Mouse (Mus musculus) layer of hippocampus, adult 18-20 months (tissue): ENCODE measurements around the gene Tmem147. TPM values are rescaled to one million over a fixed set of nuclear protein-coding genes. Genes with fewer than 3 reads are reported as not detected.

Experiments used
- DNase-seq, 2 experiments: peaks; one replicate each; pipeline ENCODE4 v3.0.0; 2022; ENCODE audit warnings: low spot score in 2 of 2
- total RNA-seq, 2 experiments: library from RNA; stranded (reverse); gene quantifications; 2 replicates each; pipeline ENCODE4 v1.2.3; 2021

Tmem147 gene
- total RNA-seq, 2 experiments from 2014 or later: 109 TPM

DNA sequence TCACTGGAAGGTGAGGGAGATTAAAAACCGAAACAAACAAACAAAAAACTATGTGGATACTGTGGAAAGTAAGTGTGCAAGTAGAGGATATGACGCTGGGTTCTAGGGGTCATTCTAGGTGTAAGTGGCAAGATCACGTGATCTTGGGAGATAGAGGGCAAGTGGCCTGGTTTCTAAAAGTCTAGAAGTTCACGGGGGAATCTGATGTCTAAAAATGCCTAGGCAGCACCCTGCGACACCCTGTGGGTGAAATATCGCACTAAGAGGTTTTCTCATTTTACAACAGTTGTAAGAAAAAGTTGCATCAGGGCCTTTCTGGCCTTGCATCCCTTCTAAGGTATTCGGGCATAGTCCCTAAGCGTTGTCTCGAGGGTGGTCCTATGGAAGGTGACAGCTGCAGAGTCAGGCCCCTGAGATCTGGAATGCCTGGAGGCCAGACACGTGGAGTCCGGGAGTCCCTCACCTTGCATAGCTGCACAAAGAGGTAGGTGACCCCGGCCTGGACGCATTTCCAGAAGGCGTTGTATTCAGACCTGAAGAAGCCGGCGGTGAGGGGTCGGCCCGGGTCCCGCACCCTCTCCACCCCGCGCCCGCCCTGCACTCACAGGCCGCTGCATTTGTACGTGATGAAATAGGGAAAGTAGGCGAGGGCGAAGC is 473 bp downstream of the Tmem147 start:
- DNase-seq: peak in 1 of 2 experiments; percentile 13

- no peak for DNase-seq
Measured at GRCm38 (mm10) chr7:30728214-30728613, 1.1 kb downstream of the Tmem147 start.

- no peak for DNase-seq
Measured at GRCm38 (mm10) chr7:30723274-30723953, 5.9 kb downstream of the Tmem147 start.

GRCm38 (mm10) chr7:30721286-30721685 is 8.1 kb downstream of the Tmem147 start:
- no peak for DNase-seq

GRCm38 (mm10) chr7:30719669-30720068 is 9.7 kb downstream of the Tmem147 start:
- DNase-seq: no peak

DNA sequence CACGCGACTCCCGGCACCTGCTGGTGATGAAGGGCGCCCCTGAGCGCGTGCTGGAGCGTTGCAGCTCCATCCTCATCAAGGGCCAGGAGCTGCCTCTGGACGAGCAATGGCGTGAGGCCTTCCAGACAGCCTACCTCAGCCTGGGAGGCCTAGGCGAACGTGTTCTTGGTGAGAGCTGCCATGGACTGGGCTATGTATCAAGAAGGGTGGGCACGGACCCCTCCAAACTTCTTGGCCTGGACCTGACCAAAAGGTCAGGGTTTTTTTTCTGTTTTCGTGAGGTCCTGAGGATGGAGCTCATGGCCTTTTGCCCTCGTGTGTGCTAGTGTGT is 11.7 kb downstream of the Tmem147 start:
- DNase-seq: no peak

DNA sequence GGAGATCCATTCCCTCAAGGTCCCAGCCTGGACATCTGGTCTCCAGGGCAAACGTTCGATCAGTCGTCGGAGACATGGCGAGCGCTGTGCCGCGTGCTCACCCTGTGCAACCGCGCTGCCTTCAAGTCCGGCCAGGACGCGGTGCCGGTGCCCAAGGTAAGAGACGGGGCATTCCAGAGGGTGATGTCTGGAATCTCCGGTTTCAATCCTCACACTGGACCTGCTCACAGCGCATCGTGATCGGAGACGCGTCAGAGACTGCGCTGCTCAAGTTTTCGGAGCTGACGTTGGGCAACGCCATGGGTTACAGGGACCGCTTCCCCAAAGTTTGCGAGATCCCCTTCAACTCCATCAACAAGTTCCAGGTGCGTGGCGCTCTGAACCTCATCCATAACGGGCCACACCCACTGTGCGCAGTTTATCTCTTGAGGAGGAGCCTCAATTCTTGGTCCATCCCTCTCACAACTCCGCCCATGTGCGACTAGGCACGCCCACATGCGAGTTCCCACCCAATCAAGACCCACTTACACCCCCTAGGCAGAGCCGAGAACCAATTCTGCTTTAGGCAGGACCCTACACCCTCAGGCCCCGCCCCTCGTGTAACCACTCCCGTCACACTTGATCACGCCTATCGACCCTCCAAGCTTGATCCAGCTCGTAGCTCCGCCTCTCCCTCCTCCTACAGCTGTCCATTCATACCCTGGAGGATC is 12.2 kb downstream of the Tmem147 start:
- DNase-seq: peak; percentile 32 to 33

- DNase-seq: no peak
Measured at GRCm38 (mm10) chr7:30711942-30712341, 17.4 kb downstream of the Tmem147 start, which contains the start of gene Atp4a. Gene Atp4a, plus strand, starts transcription at chr7:30712209.

DNA sequence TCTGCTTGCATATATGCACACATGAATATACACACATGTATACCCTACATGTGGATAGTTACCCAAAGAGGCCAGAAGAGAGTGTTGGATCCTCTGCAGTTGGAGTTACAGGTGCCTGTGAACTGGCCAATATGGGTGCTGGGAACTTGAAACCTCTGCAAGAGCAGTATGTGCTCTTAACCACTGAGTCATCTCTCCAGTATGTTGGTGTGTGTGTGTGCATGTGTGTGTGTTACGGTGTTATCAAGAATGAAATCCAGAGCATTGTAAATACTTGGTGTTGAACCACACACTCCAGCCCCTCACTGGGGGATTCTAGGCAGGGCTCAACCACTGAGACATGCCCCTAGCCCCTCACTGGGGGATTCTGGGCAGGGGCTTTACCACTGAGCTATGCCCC is 21.9 kb downstream of the Tmem147 start:
- DNase-seq: no peak

DNA sequence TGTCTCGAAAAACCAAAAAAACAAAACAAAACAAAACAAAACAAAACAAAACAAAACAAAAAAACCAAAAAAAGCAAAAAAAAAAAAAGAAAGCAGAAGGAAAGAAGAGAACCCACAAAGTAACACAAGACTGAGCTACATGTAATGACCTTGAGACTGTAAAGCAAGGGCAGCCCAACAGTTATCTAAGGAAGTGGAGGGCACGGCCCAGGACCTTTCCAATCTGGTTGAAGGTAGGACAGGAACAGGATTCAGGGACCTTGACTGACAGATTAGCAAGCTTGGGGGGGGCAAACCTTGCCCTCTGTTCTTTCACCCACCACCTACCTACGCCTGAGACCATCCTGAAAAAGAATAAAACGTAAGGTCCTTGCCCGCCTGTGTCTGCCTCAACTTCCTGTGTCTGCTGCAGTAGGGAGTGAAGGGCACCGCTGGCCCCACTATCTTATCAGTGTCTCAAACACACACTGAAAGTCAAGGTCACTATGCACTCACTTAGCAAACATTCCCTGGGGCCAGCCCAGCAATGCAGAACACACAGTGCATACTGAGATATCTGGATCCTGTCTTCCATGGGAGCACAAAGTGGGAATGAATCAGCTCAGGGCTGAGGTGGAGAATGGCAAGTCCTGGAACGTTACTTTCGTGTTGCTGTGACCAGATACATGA is 23.0 kb downstream of the Tmem147 start:
- DNase-seq: no peak

- DNase-seq: no peak
Measured at GRCm38 (mm10) chr7:30698589-30698988, 30.8 kb downstream of the Tmem147 start, which contains the start of gene 2200002J24Rik. Gene 2200002J24Rik, plus strand, starts transcription at chr7:30698926.

GRCm38 (mm10) chr7:30698101-30698500 is 31.2 kb downstream of the Tmem147 start:
- no peak for DNase-seq

DNA sequence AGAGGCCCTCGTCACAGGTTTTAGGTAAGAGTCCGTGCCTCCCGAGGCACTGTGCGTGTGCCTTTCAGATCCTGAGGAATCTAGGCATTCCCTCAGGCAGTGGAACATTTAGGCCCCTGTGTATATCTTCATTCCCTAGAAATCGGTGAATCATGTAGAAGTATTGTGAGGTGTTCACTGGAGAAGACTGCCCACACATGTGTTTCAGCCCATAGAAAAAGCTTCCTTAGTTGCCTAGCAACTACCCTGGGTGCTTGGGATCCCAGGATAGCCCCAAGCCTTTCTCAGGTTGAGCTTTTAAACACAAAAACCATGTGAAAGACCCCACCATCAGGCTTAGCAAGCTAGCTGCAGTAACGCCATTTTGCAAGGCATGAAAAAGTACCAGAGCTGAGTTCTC is 41.0 kb downstream of the Tmem147 start:
- DNase-seq: no peak

GRCm38 (mm10) chr7:30683425-30683824 is 45.9 kb downstream of the Tmem147 start:
- no peak for DNase-seq

DNA sequence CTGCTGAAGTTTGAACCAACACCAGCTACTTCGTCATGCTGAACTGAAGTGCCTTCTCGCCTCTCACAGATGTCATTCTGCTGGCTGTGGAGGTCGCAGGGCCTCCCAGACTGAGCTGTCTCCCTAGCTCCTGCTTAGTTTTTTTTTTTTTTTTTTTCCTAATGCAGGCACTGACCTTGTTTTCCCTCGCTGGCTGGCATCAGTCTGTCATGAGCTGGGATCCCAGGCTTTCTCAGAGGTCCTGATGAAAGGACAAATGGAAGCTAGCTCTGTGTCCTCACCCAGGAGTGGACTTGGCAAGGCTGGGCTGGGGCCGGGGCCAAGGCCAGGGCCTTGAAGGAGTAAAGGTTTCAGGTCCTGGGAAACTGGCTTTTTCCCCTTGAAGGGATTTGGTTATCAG is 47.4 kb downstream of the Tmem147 start:
- no peak for DNase-seq

DNA sequence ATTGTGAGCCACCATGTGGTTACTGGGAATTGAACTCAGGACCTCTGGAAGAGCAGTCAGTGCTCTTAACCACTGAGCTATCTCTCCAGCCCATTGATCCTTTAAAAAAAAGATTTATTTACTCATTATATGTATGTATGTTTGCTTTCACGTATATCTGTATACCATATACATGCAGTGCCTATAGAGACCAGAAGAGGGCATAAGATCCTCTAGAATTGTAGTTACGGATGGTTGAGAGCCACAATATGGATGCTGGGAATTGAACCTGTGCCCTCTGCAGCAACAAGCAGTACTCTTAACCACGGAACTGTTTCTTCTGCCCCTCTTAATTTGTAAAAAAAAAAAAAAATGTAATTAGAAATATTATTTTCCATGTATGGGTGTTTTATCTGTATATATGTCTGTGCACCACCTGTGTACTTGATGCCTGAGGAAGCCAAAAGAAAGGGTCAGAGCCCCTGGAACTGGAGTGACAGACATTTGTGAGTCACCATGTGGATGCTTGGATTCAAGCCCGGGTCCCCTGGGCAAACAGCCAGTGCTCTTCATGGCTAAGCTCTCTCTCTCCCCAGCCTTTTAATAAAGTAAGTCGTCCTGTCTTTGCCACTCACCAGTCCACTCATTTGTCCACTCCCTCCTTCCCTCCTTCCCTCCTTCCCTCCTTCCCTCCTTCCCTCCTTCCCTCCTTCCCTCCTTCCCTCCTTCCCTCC is 50.9 kb downstream of the Tmem147 start:
- peak in 1 of 2 experiments; percentile 5 for DNase-seq

Other genes starting within 250 kb of the Tmem147 start
- gene Prodh2, start 235.9 kb downstream of the Tmem147 start, total RNA-seq: not detected
- 100 to 1,000 TPM in 1 of 2 experiments, 10 to 100 TPM in 1; 97.4 to 108 TPM for gene Arhgap33, start 194.5 kb downstream of the Tmem147 start, total RNA-seq
- gene Hspb6, start 177.4 kb downstream of the Tmem147 start, total RNA-seq: 1 to 10 TPM; 2.6 to 2.9 TPM
- gene Proser3, start 177.2 kb downstream of the Tmem147 start, total RNA-seq: 1 to 10 TPM; 4.4 to 5.2 TPM
- 10 to 100 TPM; 40.8 to 43.2 TPM for gene Lin37, start 169.7 kb downstream of the Tmem147 start, total RNA-seq
- gene U2af1l4, start 166.2 kb downstream of the Tmem147 start, total RNA-seq: 10 to 100 TPM; 74.6 to 75.2 TPM
- gene Gm49396, start 166.2 kb downstream of the Tmem147 start, total RNA-seq: 1 to 10 TPM; 9.1 to 9.2 TPM
- 10 to 100 TPM; 89.3 to 91.7 TPM for gene Psenen, start 165.9 kb downstream of the Tmem147 start, total RNA-seq
- gene Igflr1, start 164.1 kb downstream of the Tmem147 start, total RNA-seq: 1 to 10 TPM; 4.9 to 6.4 TPM
- gene Kmt2b, start 140.8 kb downstream of the Tmem147 start, total RNA-seq: 10 to 100 TPM; 45.3 to 47.8 TPM
- not detected for gene Zbtb32, start 130.6 kb downstream of the Tmem147 start, total RNA-seq
- under 1 TPM; 0.38 to 0.45 TPM for gene Upk1a, start 116.7 kb downstream of the Tmem147 start, total RNA-seq
- gene Cox6b1, start 103.4 kb downstream of the Tmem147 start, total RNA-seq: 100 to 1,000 TPM; 599 to 606 TPM
- gene Etv2, start 93.7 kb downstream of the Tmem147 start, total RNA-seq: not detected
- 10 to 100 TPM; 79.0 to 82.6 TPM for gene Rbm42, start 79.2 kb downstream of the Tmem147 start, total RNA-seq
- gene Haus5, start 64.5 kb downstream of the Tmem147 start, total RNA-seq: 1 to 10 TPM; 4.6 to 5.4 TPM
- gene Pmis2, start 57.9 kb downstream of the Tmem147 start, total RNA-seq: not detected
- not detected for gene 2200002J24Rik, start 30.6 kb downstream of the Tmem147 start, total RNA-seq
- under 1 TPM; 0.22 to 0.36 TPM for gene Atp4a, start 17.3 kb downstream of the Tmem147 start, total RNA-seq
- not detected for gene Gapdhs, start 14.1 kb upstream of the Tmem147 start, total RNA-seq
- 10 to 100 TPM in 1 of 2 experiments, 1 to 10 TPM in 1; 6.9 to 10.1 TPM for gene Sbsn, start 21.9 kb upstream of the Tmem147 start, total RNA-seq
- gene Dmkn, start 34.2 kb upstream of the Tmem147 start, total RNA-seq: 1 to 10 TPM; 1.1 to 1.8 TPM
- not detected for gene Krtdap, start 58.4 kb upstream of the Tmem147 start, total RNA-seq
- gene Ffar2, start 94.2 kb upstream of the Tmem147 start, total RNA-seq: not detected
- not detected for gene Ffar3, start 126.6 kb upstream of the Tmem147 start, total RNA-seq
- not detected for gene Ffar1, start 132.0 kb upstream of the Tmem147 start, total RNA-seq
- gene Cd22, start 150.8 kb upstream of the Tmem147 start, total RNA-seq: not detected
- gene Mag, start 185.3 kb upstream of the Tmem147 start, total RNA-seq: 100 to 1,000 TPM; 155 to 176 TPM
- gene Hamp2, start 195.1 kb upstream of the Tmem147 start, total RNA-seq: not detected
- not detected for gene Hamp, start 214.5 kb upstream of the Tmem147 start, total RNA-seq
- gene Usf2, start 227.3 kb upstream of the Tmem147 start, total RNA-seq: 100 to 1,000 TPM; 134 to 139 TPM
- gene Lsr, start 243.9 kb upstream of the Tmem147 start, total RNA-seq: 1 to 10 TPM; 6.6 to 7.6 TPM
- under 1 TPM in 1 of 2 experiments, not detected in 1; 0.18 TPM for gene Fam187b, start 244.2 kb upstream of the Tmem147 start, total RNA-seq